Mouse (Mus musculus) lung, adult 18-20 months (tissue): ENCODE results near the gene Hspa12a.

ENCODE experiments used
- DNase-seq, 2 experiments: peaks; one replicate each; pipeline ENCODE4 v3.0.0; 2022; ENCODE audit warnings: mixed read lengths in 2 of 2

The Hspa12a gene

GRCm38 (mm10) chr19:58942841-58943828, at the start of gene Hspa12a, which contains the start of gene Eno4:
TSS of gene Hspa12a (minus strand) at chr19:58943654.
TSS of gene Eno4 (plus strand) at chr19:58943425.
- DNase-seq = peak; percentile 91 to 93

GRCm38 (mm10) chr19:58981571-58981970, 38.1 kb upstream of the Hspa12a start:
- DNase-seq = no peak

GRCm38 (mm10) chr19:58980056-58980440, 36.6 kb upstream of the Hspa12a start:
- no peak for DNase-seq

DNA sequence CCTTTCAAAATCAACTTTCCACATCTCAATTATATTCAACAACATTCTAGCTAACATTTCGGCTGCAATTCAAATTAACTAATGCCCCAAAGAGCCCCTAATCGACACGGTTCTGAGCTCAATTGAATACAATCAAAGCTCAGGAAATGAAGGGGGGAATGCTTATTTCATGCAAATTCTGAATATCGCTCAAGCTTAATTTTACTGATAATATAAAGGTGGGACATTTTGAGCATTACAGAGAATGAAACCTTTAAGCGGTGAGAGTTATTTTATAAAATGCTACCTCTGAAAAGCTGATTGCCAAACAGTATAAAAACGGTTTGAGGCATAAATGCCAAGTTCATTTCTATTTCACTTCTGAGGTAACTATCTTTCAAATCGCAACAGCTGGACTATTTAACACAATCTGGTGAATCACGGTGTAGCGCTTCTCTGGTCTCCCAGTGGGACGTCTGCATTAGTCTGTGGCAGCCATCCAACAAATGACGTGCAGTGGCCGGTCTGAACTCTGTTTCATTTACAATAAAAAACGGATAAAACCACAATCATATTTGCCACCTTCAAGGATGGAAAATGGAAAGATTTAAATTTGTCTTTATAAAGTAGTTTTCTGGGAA, 36.1 kb upstream of the Hspa12a start:
- DNase-seq = no peak

GRCm38 (mm10) chr19:58978401-58979171, 35.1 kb upstream of the Hspa12a start:
- no peak for DNase-seq

GRCm38 (mm10) chr19:58975216-58975863, 31.9 kb upstream of the Hspa12a start:
- DNase-seq = no peak

DNA sequence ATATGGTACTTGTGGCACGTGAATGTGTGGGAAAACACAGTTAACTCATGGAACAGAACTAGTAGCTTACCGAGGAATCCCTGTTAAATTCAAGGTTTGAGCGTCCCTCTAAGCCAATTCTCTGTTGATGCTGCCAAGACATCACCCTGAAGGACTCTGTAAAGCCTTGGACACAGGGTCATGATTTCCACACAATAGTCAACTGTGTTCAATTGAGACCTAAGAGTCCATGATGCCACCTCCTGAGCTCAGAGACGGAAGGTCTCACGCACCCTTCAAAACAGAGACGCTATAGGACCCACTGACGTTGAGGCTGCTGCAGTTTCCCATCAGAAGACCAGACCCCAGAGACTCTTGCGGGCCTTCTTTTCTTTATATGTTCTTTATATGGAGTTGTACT, 30.7 kb upstream of the Hspa12a start:
- DNase-seq = no peak

DNA sequence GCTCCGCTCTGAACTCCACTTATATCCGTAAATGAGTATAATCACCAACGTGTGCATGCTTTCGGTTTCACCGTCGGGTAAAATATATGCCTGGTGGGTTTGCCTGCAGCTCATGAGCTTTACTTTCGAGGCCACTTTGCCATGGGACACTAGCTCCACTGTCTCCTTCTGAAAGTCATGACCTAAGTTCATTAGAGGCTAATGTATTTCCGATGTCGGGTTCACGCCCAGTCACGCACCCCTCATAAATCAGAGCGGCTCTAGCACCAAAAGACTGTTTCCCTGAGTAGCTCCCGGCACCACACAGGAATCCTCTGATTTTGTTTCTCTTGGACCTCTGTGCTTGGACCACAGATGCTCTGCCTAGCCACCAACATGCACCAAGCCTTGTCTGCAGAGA, 27.4 kb upstream of the Hspa12a start:
- no peak for DNase-seq

DNA sequence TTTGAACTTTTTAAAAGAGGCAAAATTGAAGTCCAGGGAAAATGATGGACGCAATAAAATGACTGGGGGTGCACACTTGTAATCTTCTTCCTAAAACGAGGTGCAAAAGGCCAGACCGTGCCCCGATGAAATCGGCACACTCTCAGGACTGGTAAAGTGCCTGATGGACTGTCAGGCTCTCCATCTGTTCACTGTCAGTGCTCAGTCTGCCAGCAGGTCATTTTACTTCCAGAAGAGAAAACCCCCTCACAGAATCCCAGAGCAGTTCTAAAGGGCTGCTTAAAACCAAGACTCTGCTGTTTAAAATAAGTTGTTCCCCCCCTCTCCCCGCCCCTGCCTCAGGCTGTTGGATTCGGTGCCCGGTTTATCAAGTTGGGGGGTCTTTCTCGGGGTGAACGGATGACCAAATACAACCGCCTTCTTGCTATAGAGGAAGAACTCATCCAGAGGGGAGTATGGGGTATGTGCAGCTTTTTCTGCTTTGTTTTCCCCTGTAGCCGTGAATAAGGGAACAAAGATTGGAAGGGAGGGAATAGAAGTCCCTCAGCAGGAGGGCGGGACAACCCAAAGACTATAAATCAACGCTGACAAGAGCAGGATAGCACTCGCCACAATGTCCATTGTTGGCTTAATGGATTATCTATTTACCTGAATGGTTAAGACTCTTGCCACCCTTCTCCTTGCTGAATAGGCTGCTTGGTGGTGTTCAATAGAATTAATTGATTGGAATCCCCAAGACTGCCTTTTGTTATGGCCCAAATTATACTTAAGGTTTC, 25.5 kb upstream of the Hspa12a start:
- no peak for DNase-seq

DNA sequence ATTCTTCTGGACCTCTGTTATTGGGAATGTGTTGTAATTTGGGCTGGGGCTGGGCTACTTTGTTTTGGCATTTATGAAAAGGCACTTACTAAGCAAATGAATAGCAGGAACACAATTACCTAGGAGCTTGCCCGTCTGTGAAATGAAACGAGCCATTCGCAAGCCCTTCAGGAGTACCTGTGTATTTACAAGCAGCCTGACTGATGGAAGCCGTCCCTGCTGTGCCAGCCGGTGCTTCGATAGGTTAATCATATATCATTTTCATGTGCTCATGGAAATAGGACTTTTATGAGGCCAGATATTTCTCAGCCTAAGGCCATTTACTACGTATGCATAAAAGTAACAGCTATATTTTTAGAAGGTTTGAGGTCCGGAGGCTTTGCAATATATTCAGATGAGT, 19.6 kb upstream of the Hspa12a start:
- DNase-seq = no peak

DNA sequence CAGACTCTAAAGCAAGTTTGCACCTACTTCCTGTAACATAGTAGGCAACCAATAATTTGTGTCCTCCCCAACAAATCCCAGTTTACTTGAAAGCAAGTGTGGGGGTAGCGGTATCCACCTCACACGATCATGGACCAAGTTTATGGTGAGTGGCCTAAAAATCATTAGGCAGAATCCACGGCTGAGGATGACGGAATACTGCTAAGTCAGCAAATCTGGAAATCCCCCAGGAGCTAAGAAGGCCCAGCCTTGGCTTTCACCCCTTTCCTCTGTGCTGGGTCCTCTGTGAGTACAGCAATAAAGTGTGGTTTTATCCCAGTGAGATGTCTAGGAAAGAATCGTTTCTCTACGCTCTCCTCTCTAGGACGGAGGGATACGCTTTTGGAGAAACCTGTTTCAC, 11.3 kb upstream of the Hspa12a start:
- no peak for DNase-seq

DNA sequence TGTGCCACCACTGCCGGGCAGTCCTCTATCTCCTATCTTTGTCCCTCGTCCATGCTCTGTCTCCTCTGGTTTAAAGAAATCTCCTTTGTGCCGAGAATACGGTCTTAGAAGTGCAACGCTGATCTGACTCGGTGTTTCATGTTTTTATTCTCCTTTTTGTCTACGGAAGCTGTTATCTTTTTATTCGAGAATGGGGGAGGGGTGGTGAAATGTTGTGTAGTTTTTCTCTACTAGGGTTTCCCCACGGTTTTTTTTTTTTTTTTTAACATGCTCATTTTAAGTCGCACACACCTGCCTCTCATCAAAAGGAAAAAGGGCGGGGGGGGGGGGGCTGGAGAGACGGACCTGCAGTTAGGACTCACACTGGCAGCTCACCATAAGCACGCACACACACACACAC, 8.8 kb upstream of the Hspa12a start:
- no peak for DNase-seq

DNA sequence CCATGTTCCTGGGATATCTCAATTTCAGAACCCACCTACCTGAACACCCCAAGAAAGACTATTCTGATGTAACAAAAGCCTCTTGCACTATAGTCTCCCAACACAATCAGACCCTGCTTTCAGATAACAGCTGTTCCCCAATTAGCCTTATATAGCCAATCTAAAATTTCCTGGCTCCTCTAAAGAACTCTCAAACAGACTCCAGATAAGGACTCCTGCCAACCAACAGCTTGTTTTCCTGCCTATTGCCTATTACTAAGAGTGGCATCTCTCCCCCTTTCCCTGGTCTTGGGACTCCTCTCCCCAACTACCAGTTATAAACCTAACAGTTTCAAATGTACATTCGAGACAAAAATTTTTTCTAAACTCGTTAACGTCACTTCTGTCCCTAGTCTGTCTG, 8.1 kb upstream of the Hspa12a start:
- DNase-seq = no peak

- DNase-seq = no peak
These were observed 2.5 kb upstream of the Hspa12a start for GRCm38 (mm10) chr19:58945959-58946358.

GRCm38 (mm10) chr19:58933062-58933461, 10.4 kb downstream of the Hspa12a start:
- DNase-seq = no peak

- DNase-seq = no peak
These were observed 12.2 kb downstream of the Hspa12a start for GRCm38 (mm10) chr19:58931081-58931800.

DNA sequence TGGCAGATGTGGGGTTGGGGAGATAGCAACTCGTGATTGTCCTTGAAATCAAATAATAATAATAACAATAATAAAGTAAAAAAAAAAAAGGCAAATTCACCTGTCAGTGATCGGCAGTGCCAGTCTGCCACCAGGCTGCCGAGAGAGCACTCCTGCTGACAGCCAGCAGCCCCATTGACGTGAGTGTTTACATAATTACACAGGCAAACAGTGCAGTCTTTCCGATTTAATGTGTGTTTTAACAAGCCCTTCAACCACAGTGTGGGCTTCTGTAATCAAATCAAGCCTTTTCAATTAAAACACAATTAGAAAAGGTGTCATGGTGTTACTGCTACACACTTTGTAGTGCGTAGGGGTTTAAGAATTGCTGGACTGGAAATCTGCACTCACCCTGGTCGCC, 24.3 kb downstream of the Hspa12a start:
- peak; percentile 36 to 43 for DNase-seq

- peak in 1 of 2 experiments; percentile 13 for DNase-seq
These were observed 24.9 kb downstream of the Hspa12a start for GRCm38 (mm10) chr19:58918597-58918996.

DNA sequence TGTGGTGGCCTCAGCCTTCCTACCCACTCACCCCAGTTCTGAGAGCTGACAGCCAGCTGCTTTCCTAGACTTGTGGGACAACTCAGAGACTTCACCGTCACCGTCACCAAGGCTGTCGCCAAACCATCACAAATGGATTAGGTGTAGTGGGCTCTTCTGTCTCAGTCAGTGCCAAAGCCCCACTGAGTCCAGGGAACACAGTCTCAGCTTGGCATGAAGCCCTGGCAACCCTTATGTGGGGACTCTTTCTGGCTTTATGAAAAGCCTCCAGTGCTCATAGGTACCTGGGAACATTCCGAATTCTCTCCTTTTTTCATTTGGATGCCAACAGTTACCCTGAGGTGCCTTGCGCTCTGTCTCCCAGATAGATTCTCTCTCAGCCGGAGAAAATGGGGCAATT, 30.2 kb downstream of the Hspa12a start:
- no peak for DNase-seq

GRCm38 (mm10) chr19:58911386-58911785, 32.1 kb downstream of the Hspa12a start:
- DNase-seq = peak; percentile 58 to 65

GRCm38 (mm10) chr19:58910941-58911368, 32.5 kb downstream of the Hspa12a start:
- DNase-seq = peak; percentile 10 to 36
